Mouse (Mus musculus) left cerebral cortex, adult 2 months (tissue): ENCODE measurements around the gene Btbd2. TPM values are rescaled to one million over a fixed set of nuclear protein-coding genes. Genes with fewer than 3 reads are reported as not detected.

ENCODE experiments used
- DNase-seq, 2 experiments: peaks; one replicate each; pipeline ENCODE4 v3.0.0; 2021 to 2022; ENCODE audit warnings: low spot score in 2 of 2, mixed read lengths in 1 of 2; ENCODE audit errors: extremely low spot score in 1 of 2
- H3K27ac ChIP-seq: fragments of 200-600 bp; 2 replicates; pipeline ENCODE4 v1.8.1; 2022
- H3K4me3 ChIP-seq: fragments of 200-600 bp; 2 replicates; pipeline ENCODE4 v1.8.1; 2022
- CTCF ChIP-seq: fragments of 200-600 bp; IDR thresholded peaks from 2 replicates; pipeline ENCODE4 v1.8.1; 2022; ENCODE audit warnings: antibody characterized with exemption, mild to moderate bottlenecking, moderate library complexity
- intact Hi-C: fragments of 180-260 bp; cut with DNase I; formaldehyde crosslinking; loops from one replicate; pipeline ENCODE4 v1.15.1; 2025
- total RNA-seq, 2 experiments: library from RNA; stranded (reverse); gene quantifications; 2 replicates each; pipeline ENCODE4 v1.2.3; 2021

Btbd2 gene
- total RNA-seq, 2 experiments from 2014 or later, result 85.1 to 96.7 TPM

GRCm38 (mm10) chr10:80697812-80698211 is 40.9 kb upstream of the Btbd2 start:
- Histone ChIP-seq H3K27ac (no peak overlapping the region), H3K4me3 (no peak overlapping the region)
- TF ChIP-seq CTCF, result no peak
- intact Hi-C loops, result no loop called here
- DNase-seq, result no peak

- no peak for DNase-seq
- Histone ChIP-seq H3K27ac (no peak overlapping the region), H3K4me3 (no peak overlapping the region)
- no peak for TF ChIP-seq CTCF
- intact Hi-C loops, result no loop called here
Measured at GRCm38 (mm10) chr10:80697393-80697787, 40.5 kb upstream of the Btbd2 start.

GRCm38 (mm10) chr10:80696502-80697392 is 39.9 kb upstream of the Btbd2 start:
- H3K27ac ChIP-seq, result peak overlapping the region; percentile 15; the same call in 1 of the 2 replicates
- intact Hi-C loops, result no loop called here
- DNase-seq, result no peak
- TF ChIP-seq CTCF, result no peak
- H3K4me3 ChIP-seq, result no peak overlapping the region

DNA sequence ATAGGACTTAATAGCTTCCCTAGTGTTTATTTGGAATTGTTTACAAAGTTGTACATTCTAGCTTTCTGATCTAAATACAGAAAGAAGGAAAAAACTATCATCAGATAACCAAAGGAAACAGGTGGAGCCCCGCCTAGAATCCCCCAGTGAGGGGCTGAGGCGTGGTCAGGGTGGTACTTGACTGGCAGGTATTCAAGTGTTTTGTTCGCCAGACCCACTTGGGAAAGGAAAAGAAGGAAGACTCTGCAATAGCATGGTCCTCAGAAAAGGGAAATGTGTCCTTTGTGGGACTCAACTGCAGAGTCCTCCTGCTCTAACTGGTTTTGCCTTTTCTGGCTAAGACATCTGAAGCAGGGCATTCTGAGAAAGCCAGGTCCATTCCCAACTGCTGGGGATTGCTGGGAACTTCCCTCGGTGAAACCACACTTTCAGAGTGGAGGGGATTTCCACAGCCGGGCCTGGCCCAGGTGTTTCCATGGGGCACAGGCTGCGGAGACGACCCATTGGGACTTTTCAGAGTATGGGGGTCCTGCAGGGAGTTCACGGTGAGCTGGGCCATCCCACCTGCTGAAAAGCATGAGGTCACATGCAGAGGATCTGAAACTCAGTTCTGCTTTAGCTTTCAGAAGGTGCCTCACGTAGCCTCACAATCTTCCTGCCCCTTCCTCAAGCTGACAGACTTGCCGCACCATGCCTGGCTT is 39.1 kb upstream of the Btbd2 start:
- no peak for DNase-seq
- 0 out of 2 replicates have a peak overlapping the region, but pooled peaks have one; percentile 44 for H3K27ac ChIP-seq
- no peak overlapping the region for H3K4me3 ChIP-seq
- TF ChIP-seq CTCF, result no peak
- intact Hi-C loops, result no loop called here

DNA sequence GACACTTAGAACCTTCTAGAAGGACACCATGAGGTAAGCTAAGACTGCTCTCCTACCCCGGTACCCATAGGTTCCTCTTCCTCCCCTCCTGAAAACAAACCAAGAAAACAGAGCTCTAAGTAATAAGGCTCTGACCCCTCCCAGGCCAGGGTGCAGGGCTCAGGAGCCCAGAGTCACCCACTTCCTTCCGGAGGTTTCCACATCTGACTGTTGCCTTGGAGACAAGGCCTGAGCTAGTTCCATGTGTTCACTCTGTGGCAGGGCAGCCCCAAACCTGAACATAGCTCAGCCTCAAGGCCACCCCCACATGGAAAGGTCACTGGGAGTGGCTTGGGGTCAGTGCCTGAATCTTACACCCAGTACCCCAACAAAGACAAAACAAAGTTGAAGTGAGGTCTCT is 38.3 kb upstream of the Btbd2 start:
- H3K4me3 ChIP-seq, result no peak overlapping the region
- TF ChIP-seq CTCF, result no peak
- DNase-seq, result no peak
- peak overlapping the region; percentile 44; the same call in 1 of the 2 replicates for H3K27ac ChIP-seq
- intact Hi-C loops, result no loop called here

DNA sequence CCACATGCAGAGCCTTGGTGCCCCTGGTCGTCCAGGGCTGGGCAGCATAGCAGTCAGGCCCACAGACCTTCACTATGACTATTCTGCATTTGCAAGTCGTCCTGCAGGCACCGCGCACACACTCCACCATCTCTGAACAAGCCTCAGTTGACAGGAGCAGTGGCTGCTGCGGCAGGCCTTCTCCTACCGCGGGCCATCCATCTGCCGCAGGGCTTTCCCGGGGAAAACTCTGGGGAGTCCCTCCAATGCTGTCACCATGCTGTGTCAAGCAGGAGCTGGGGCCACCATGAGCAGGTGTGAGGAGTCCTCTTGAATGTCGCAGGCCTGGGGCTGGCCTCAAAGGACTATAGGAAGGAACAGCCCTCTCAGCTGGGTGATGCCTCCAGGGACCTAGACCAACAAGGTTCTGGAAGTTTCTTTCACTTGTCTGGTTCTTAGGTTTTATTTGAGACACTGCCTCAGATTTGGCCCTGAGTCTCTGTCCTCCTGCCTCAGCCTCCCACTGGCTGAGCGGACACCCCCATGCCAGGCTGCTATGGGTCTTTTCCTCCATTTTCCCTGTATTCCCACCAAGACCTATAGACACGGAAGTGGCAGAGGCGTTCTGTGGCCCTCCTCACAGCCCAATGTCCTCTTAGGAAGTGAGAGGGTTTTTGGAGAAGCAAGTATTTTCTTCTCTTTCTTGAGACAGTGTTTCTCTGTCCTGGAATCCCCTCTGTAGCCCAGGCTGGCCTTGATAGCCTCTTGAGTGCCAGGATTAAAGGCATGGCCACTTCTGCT is 37.5 kb upstream of the Btbd2 start:
- intact Hi-C loops, result no loop called here
- H3K4me3 ChIP-seq, result no peak overlapping the region
- no peak for DNase-seq
- TF ChIP-seq CTCF, result no peak
- H3K27ac ChIP-seq, result peak overlapping the region; percentile 4; the same call in 1 of the 2 replicates

DNA sequence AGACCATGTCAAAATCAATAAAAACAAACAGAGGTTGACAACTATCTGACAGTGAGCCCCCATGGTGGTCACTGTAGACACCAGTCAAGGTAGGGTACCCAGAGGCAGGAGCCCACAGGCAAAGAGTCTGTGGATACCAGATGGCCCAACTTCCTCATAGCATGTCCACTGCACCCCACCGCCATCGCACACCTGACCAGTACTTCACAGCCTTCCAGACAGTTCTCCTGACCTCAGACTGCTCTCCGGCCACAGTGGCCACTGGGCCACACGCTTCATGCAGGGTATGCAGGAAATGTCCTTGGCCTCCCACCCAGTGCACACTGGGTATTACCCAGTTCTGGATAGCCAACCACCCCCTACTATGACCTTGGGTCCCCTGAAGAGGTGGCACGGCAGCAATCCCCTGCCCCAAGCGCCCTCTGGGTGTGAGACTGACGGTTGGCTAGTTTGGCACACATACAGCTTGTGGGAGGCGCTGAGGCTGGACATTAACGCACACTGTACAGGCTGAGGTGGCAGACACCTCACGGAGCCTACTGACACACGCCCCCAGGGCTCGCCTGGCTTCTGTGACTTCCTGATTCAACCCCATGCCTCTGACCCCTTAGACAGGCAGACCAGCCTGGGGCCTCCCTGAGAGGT is 36.7 kb upstream of the Btbd2 start:
- no peak for DNase-seq
- no peak overlapping the region for H3K27ac ChIP-seq
- intact Hi-C loops, result no loop called here
- H3K4me3 ChIP-seq, result no peak overlapping the region
- no peak for TF ChIP-seq CTCF

GRCm38 (mm10) chr10:80692249-80693165 is 35.6 kb upstream of the Btbd2 start:
- Histone ChIP-seq H3K27ac (no peak overlapping the region; the same call in 1 of the 2 replicates), H3K4me3 (no peak overlapping the region)
- TF ChIP-seq CTCF, result no peak
- intact Hi-C loops, result no loop called here
- DNase-seq, result no peak

GRCm38 (mm10) chr10:80687850-80688249 is 31.0 kb upstream of the Btbd2 start:
- Histone ChIP-seq H3K27ac (no peak overlapping the region), H3K4me3 (no peak overlapping the region)
- intact Hi-C loops, result loop anchor here (1.0 to 10.0 kb wide), 3 partner anchors 29 to 243 kb away; no protein-coding TSS in a partner anchor
- no peak for DNase-seq
- TF ChIP-seq CTCF, result peak; percentile 73

DNA sequence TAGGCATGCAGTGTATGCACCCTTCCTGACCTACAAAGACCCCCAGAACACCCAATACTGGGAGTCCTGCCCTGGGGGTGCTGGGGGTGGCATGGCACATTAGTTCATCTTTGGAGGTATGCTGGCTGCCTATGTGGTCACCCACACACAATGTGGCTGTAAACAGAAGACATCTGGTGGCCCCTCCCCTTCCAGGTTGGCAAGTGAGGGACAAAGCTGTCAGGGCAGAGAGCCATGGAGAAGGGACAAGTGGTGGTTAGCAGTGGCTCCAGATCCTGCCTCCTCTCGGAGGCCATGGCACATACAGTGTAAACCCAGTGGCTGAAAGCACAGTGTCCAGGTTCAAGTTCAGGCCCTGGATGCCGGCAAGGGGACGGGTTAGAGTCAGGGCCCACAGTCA is 29.7 kb upstream of the Btbd2 start:
- Histone ChIP-seq H3K4me3 (no peak overlapping the region), H3K27ac (no peak overlapping the region)
- DNase-seq, result no peak
- intact Hi-C loops, result loop anchor here (2.0 to 10.0 kb wide), 2 partner anchors 76 to 242 kb away; no protein-coding TSS in a partner anchor
- no peak for TF ChIP-seq CTCF
